Mouse (Mus musculus) CD4-positive, CD25-positive, alpha-beta regulatory T cell, adult 2 months (primary cell): Measurements from ENCODE around the gene Gas6.

Experiments used
- DNase-seq: peaks from one replicate; pipeline ENCODE4 v3.0.0-alpha.2; 2012; ENCODE audit warnings: low read depth, low spot score

Gas6 gene

GRCm38 (mm10) chr8:13506849-13507248 lies 12.6 kb upstream of the Gas6 start:
- DNase-seq, result no peak

- no peak for DNase-seq
These were observed 10.8 kb upstream of the Gas6 start for GRCm38 (mm10) chr8:13504894-13505674.

- DNase-seq, result no peak
These were observed 9.8 kb upstream of the Gas6 start for GRCm38 (mm10) chr8:13503936-13504606.

GRCm38 (mm10) chr8:13501221-13501620 lies 6.9 kb upstream of the Gas6 start:
- no peak for DNase-seq

GRCm38 (mm10) chr8:13493011-13493410 lies 1.3 kb downstream of the Gas6 start:
- no peak for DNase-seq

GRCm38 (mm10) chr8:13492198-13492995 lies 1.9 kb downstream of the Gas6 start:
- no peak for DNase-seq

- no peak for DNase-seq
These were observed 2.7 kb downstream of the Gas6 start for GRCm38 (mm10) chr8:13491491-13492010.

- no peak for DNase-seq
These were observed 4.0 kb downstream of the Gas6 start for GRCm38 (mm10) chr8:13489986-13490910.

GRCm38 (mm10) chr8:13489351-13489750 lies 4.9 kb downstream of the Gas6 start:
- no peak for DNase-seq

- DNase-seq, result no peak
These were observed 11.1 kb downstream of the Gas6 start for GRCm38 (mm10) chr8:13483191-13483590.

GRCm38 (mm10) chr8:13482101-13482801 lies 12.0 kb downstream of the Gas6 start:
- no peak for DNase-seq

GRCm38 (mm10) chr8:13481596-13481995 lies 12.7 kb downstream of the Gas6 start:
- DNase-seq, result no peak

- DNase-seq, result no peak
These were observed 13.2 kb downstream of the Gas6 start for GRCm38 (mm10) chr8:13481089-13481554.

GRCm38 (mm10) chr8:13475892-13476291 lies 18.4 kb downstream of the Gas6 start:
- no peak for DNase-seq

- no peak for DNase-seq
These were observed 22.0 kb downstream of the Gas6 start for GRCm38 (mm10) chr8:13472284-13472683.

GRCm38 (mm10) chr8:13471484-13471883 lies 22.8 kb downstream of the Gas6 start:
- DNase-seq, result no peak

GRCm38 (mm10) chr8:13468737-13469136 lies 25.6 kb downstream of the Gas6 start:
- no peak for DNase-seq

- no peak for DNase-seq
These were observed 27.3 kb downstream of the Gas6 start for GRCm38 (mm10) chr8:13466989-13467388.

GRCm38 (mm10) chr8:13465324-13465723 lies 29.0 kb downstream of the Gas6 start:
- DNase-seq, result no peak

- DNase-seq, result no peak
These were observed 31.9 kb downstream of the Gas6 start for GRCm38 (mm10) chr8:13462392-13462791.
